Mouse (Mus musculus): ENCODE measurements at regions not wholly inside any gene's neighbourhood (a gene's known extent, or its start where the extent isn't known, plus 50 kb on each side); places are given as distances from the start of the nearest gene placed in this dataset.

GRCm38 (mm10) chr11:20469368-20469767 lies 73.7 kb upstream of the Sertad2 start:
- no peak overlapping the region for H3K4me3 ChIP-seq (replicated peaks; ENCODE audit: low read length)
- H3K9ac ChIP-seq (ENCODE audit: low read depth, low read length, severe bottlenecking): no peak overlapping the region
- H3K27ac ChIP-seq (replicated peaks; ENCODE audit: low read depth, low read length): no peak overlapping the region
- no peak for TF ChIP-seq POLR2A (IDR thresholded peaks at IDR 0.05; ENCODE audit: borderline replicate concordance, extremely low read depth, insufficient read depth, insufficient read length)
- no peaks in the 10 kb centered on the region for H3K9me3 ChIP-seq (ENCODE audit: control insufficient read depth, low read length)
- no peaks in the 10 kb centered on the region for H3K4me1 ChIP-seq (ENCODE audit: control insufficient read depth, insufficient read depth, low read length)
- no peaks in the 10 kb centered on the region for H3K27me3 ChIP-seq (ENCODE audit: control insufficient read depth, insufficient read depth, low read length)
- 30% methylated on average over 5 of the region's 5 CpGs for WGBS
- H3K36me3 ChIP-seq (ENCODE audit: control insufficient read depth, insufficient read depth, low read length): no peaks in the 10 kb centered on the region
- ATAC-seq (ENCODE audit: low FRiP score, low read depth) (no peak), DNase-seq (ENCODE audit: low spot score) (no peak)
- no peak overlapping the region for H3K4me2 ChIP-seq (replicated peaks; ENCODE audit: low read depth, low read length, severe bottlenecking)

GRCm38 (mm10) chr11:20470396-20470795 lies 72.7 kb upstream of the Sertad2 start:
- H3K9me3 ChIP-seq (ENCODE audit: control insufficient read depth, low read length): no peaks in the 10 kb centered on the region
- ATAC-seq (ENCODE audit: low FRiP score, low read depth): no peak
- DNase-seq (ENCODE audit: low spot score): no peak
- no peak overlapping the region for H3K9ac ChIP-seq (ENCODE audit: low read depth, low read length, severe bottlenecking)
- H3K36me3 ChIP-seq (ENCODE audit: control insufficient read depth, insufficient read depth, low read length): no peaks in the 10 kb centered on the region
- no peak overlapping the region for H3K4me2 ChIP-seq (replicated peaks; ENCODE audit: low read depth, low read length, severe bottlenecking)
- no peak overlapping the region for H3K4me3 ChIP-seq (replicated peaks; ENCODE audit: low read length)
- no peak overlapping the region for H3K27ac ChIP-seq (replicated peaks; ENCODE audit: low read depth, low read length)
- H3K4me1 ChIP-seq (ENCODE audit: control insufficient read depth, insufficient read depth, low read length): no peaks in the 10 kb centered on the region
- H3K27me3 ChIP-seq (ENCODE audit: control insufficient read depth, insufficient read depth, low read length): no peaks in the 10 kb centered on the region
- WGBS: 89% methylated on average over 6 of the region's 6 CpGs
- no peak for TF ChIP-seq POLR2A (IDR thresholded peaks at IDR 0.05; ENCODE audit: borderline replicate concordance, extremely low read depth, insufficient read depth, insufficient read length)

GRCm38 (mm10) chr11:20472336-20472735 lies 70.7 kb upstream of the Sertad2 start:
- ATAC-seq (ENCODE audit: low FRiP score, low read depth): no peak
- Histone ChIP-seq H3K27me3 (ENCODE audit: control insufficient read depth, insufficient read depth, low read length) (no peaks in the 10 kb centered on the region), H3K27ac (replicated peaks; ENCODE audit: low read depth, low read length) (no peak overlapping the region), H3K4me1 (ENCODE audit: control insufficient read depth, insufficient read depth, low read length) (peaks cover 6% of the 10 kb centered on the region; the same call in 1 of the 2 replicates), H3K36me3 (ENCODE audit: control insufficient read depth, insufficient read depth, low read length) (no peaks in the 10 kb centered on the region), H3K9me3 (ENCODE audit: control insufficient read depth, low read length) (no peaks in the 10 kb centered on the region), H3K9ac (ENCODE audit: low read depth, low read length, severe bottlenecking) (no peak overlapping the region), H3K4me3 (replicated peaks; ENCODE audit: low read length) (no peak overlapping the region), H3K4me2 (replicated peaks; ENCODE audit: low read depth, low read length, severe bottlenecking) (no peak overlapping the region)
- DNase-seq (ENCODE audit: low spot score): no peak
- WGBS: 93% methylated on average over 1 of the region's 1 CpGs
- no peak for TF ChIP-seq POLR2A (IDR thresholded peaks at IDR 0.05; ENCODE audit: borderline replicate concordance, extremely low read depth, insufficient read depth, insufficient read length)

- Histone ChIP-seq H3K27ac (replicated peaks; ENCODE audit: low read depth, low read length) (no peak overlapping the region), H3K9ac (ENCODE audit: low read depth, low read length, severe bottlenecking) (no peak overlapping the region), H3K36me3 (ENCODE audit: control insufficient read depth, insufficient read depth, low read length) (no peaks in the 10 kb centered on the region), H3K4me3 (replicated peaks; ENCODE audit: low read length) (no peak overlapping the region), H3K27me3 (ENCODE audit: control insufficient read depth, insufficient read depth, low read length) (no peaks in the 10 kb centered on the region), H3K4me2 (replicated peaks; ENCODE audit: low read depth, low read length, severe bottlenecking) (no peak overlapping the region), H3K4me1 (ENCODE audit: control insufficient read depth, insufficient read depth, low read length) (peaks cover 8% of the 10 kb centered on the region; the same call in 1 of the 2 replicates), H3K9me3 (ENCODE audit: control insufficient read depth, low read length) (0 out of 2 replicates have a peak, but pooled peaks cover 5% of the 10 kb centered on the region)
- DNase-seq (ENCODE audit: low spot score): no peak
- WGBS: 73% methylated on average over 7 of the region's 7 CpGs
- TF ChIP-seq POLR2A (IDR thresholded peaks at IDR 0.05; ENCODE audit: borderline replicate concordance, extremely low read depth, insufficient read depth, insufficient read length): no peak
- ATAC-seq (ENCODE audit: low FRiP score, low read depth): no peak
Observed at GRCm38 (mm10) chr11:20475629-20476028, 67.4 kb upstream of the Sertad2 start.

GRCm38 (mm10) chr11:20476494-20476893 lies 66.6 kb upstream of the Sertad2 start:
- H3K27me3 ChIP-seq (ENCODE audit: control insufficient read depth, insufficient read depth, low read length): no peaks in the 10 kb centered on the region
- peaks cover 8% of the 10 kb centered on the region; the same call in 1 of the 2 replicates for H3K4me1 ChIP-seq (ENCODE audit: control insufficient read depth, insufficient read depth, low read length)
- no peak for TF ChIP-seq POLR2A (IDR thresholded peaks at IDR 0.05; ENCODE audit: borderline replicate concordance, extremely low read depth, insufficient read depth, insufficient read length)
- H3K9ac ChIP-seq (ENCODE audit: low read depth, low read length, severe bottlenecking): no peak overlapping the region
- DNase-seq (ENCODE audit: low spot score) (no peak), ATAC-seq (ENCODE audit: low FRiP score, low read depth) (no peak)
- H3K27ac ChIP-seq (replicated peaks; ENCODE audit: low read depth, low read length): no peak overlapping the region
- H3K4me2 ChIP-seq (replicated peaks; ENCODE audit: low read depth, low read length, severe bottlenecking): no peak overlapping the region
- 87% methylated on average over 3 of the region's 3 CpGs for WGBS
- no peak overlapping the region for H3K4me3 ChIP-seq (replicated peaks; ENCODE audit: low read length)
- no peaks in the 10 kb centered on the region for H3K36me3 ChIP-seq (ENCODE audit: control insufficient read depth, insufficient read depth, low read length)
- H3K9me3 ChIP-seq (ENCODE audit: control insufficient read depth, low read length): 0 out of 2 replicates have a peak, but pooled peaks cover 5% of the 10 kb centered on the region

All from limb, embryonic 14.5 days (tissue).